Mouse (Mus musculus) liver, embryonic 14.5 days (tissue): ENCODE measurements around the gene Sh3gl3.

Experiments
- CTCF ChIP-seq: IDR thresholded peaks from 2 replicates; pipeline ENCODE4 v1.5.1; 2016; ENCODE audit warnings: antibody characterized with exemption, low read depth, control low read depth
- EP300 ChIP-seq: IDR thresholded peaks from 2 replicates; pipeline ENCODE4 v1.6.1; 2016; ENCODE audit warnings: antibody characterized with exemption, low read depth

GRCm38 (mm10) chr7:82327881-82328280 is 154.2 kb downstream of the Sh3gl3 start:
- TF ChIP-seq CTCF = no peak
- no peak for TF ChIP-seq EP300
